Mouse (Mus musculus) CH12.LX (cell line): ENCODE results near the gene Mettl23. TPM values are rescaled to one million over a fixed set of nuclear protein-coding genes. Genes with fewer than 3 reads are reported as not detected.
"Not testable (repeated sequence)": the region's sequence is repeated elsewhere in the genome, so short reads cannot be mapped to it uniquely, and the experiment has no call there.

Experiments used
- DNase-seq: peaks from one replicate; pipeline ENCODE4 v3.0.0-alpha.2; 2013; ENCODE audit errors: extremely low read depth
- H3K27ac ChIP-seq: 2 replicates; pipeline ENCODE4 v1.5.1; 2012; ENCODE audit warnings: low read depth, mild to moderate bottlenecking, control low read depth, moderate library complexity; ENCODE audit not compliant: insufficient read depth
- H3K27me3 ChIP-seq: replicated peaks from 2 replicates; pipeline ENCODE3; 2012; ENCODE audit warnings: inconsistent platforms
- H3K36me3 ChIP-seq, 2 experiments: replicated peaks in 1 of 2; 2 replicates each; pipeline versions ENCODE3 to v1.6.1; 2012; ENCODE audit warnings: inconsistent platforms in 1 of 2, low read length in 1 of 2, mild to moderate bottlenecking in 1 of 2, mixed read lengths in 1 of 2, moderate library complexity in 1 of 2; ENCODE audit not compliant: control insufficient read depth in 1 of 2, insufficient read depth in 1 of 2
- H3K4me1 ChIP-seq, 2 experiments: 2 replicates each; pipeline ENCODE4 v1.6.1; 2012; ENCODE audit warnings: inconsistent platforms in 1 of 2, moderate library complexity in 1 of 2; ENCODE audit not compliant: insufficient read depth in 2 of 2, control insufficient read depth in 1 of 2
- H3K4me2 ChIP-seq: 2 replicates; pipeline ENCODE4 v1.6.1; 2012; ENCODE audit warnings: low read depth, mild to moderate bottlenecking, control low read depth; ENCODE audit not compliant: poor library complexity, insufficient read depth, severe bottlenecking
- H3K4me3 ChIP-seq, 3 experiments: fragments of 150-350 bp in 1 of 3; sonication (generic) in 1 of 3; replicated peaks in 1 of 3; 2 replicates each; pipeline versions ENCODE3 to v1.5.1; 2011 to 2012; ENCODE audit warnings: low read depth in 2 of 3, low read length in 2 of 3, mild to moderate bottlenecking in 2 of 3, moderate library complexity in 2 of 3, control low read depth in 1 of 3, improper control_type of control experiment in 1 of 3, inconsistent platforms in 1 of 3, mixed read lengths in 1 of 3; ENCODE audit not compliant: poor library complexity in 1 of 3
- H3K79me2 ChIP-seq: replicated peaks from 2 replicates; pipeline ENCODE4 v1.6.1; 2012; ENCODE audit warnings: mild to moderate bottlenecking, moderate library complexity; ENCODE audit not compliant: control insufficient read depth, poor library complexity, insufficient read depth, severe bottlenecking; ENCODE audit errors: extremely low read depth
- H3K9ac ChIP-seq: 2 replicates; pipeline ENCODE4 v1.6.1; 2012; ENCODE audit warnings: low read depth, mild to moderate bottlenecking, control low read depth, moderate library complexity; ENCODE audit not compliant: insufficient read depth
- H3K9me3 ChIP-seq: replicated peaks from 2 replicates; pipeline ENCODE3; 2012; ENCODE audit warnings: low read length, inconsistent platforms, mixed read lengths
- CHD2 ChIP-seq: IDR thresholded peaks from 2 replicates; pipeline ENCODE4 v1.6.1; 2011; ENCODE audit warnings: low read length, improper control_type of control experiment
- CTCF ChIP-seq, 2 experiments: IDR thresholded peaks in 1 of 2; conservative IDR thresholded peaks in 1 of 2; 2 replicates each; pipeline ENCODE4 v1.5.1; 2011 to 2012; ENCODE audit warnings: low read depth in 2 of 2, low read length in 2 of 2, improper control_type of control experiment in 1 of 2, inconsistent platforms in 1 of 2, mild to moderate bottlenecking in 1 of 2, moderate library complexity in 1 of 2
- E2F4 ChIP-seq: IDR thresholded peaks from 2 replicates; pipeline ENCODE4 v1.6.1; 2011; ENCODE audit warnings: low read depth, low read length, improper control_type of control experiment; ENCODE audit not compliant: insufficient replicate concordance
- ELF1 ChIP-seq: IDR thresholded peaks from 2 replicates; pipeline ENCODE4 v1.6.1; 2014; ENCODE audit warnings: low read depth, mild to moderate bottlenecking, inconsistent platforms, low read length, improper control_type of control experiment
- ETS1 ChIP-seq: conservative IDR thresholded peaks from 2 replicates; pipeline ENCODE4 v1.6.1; 2012; ENCODE audit warnings: low read depth, mild to moderate bottlenecking, inconsistent platforms, low read length, improper control_type of control experiment, moderate library complexity
- GABPA ChIP-seq: IDR thresholded peaks from 2 replicates; pipeline ENCODE4 v1.6.1; 2012; ENCODE audit warnings: low read depth, low read length, improper control_type of control experiment, inconsistent platforms; ENCODE audit not compliant: insufficient replicate concordance
- JUN ChIP-seq: IDR thresholded peaks from 2 replicates; pipeline ENCODE4 v1.6.1; 2011; ENCODE audit warnings: low read depth, mild to moderate bottlenecking, low read length, improper control_type of control experiment, moderate library complexity; ENCODE audit not compliant: insufficient read depth
- JUND ChIP-seq: conservative IDR thresholded peaks from 2 replicates; pipeline ENCODE4 v1.6.1; 2011; ENCODE audit warnings: low read depth, low read length, improper control_type of control experiment
- KAT2A ChIP-seq: IDR thresholded peaks from 2 replicates; pipeline ENCODE4 v1.6.1; 2012; ENCODE audit warnings: low read length, improper control_type of control experiment, inconsistent platforms; ENCODE audit not compliant: insufficient replicate concordance
- MAFK ChIP-seq: IDR thresholded peaks from 2 replicates; pipeline ENCODE4 v1.6.1; 2011; ENCODE audit warnings: low read length, improper control_type of control experiment; ENCODE audit not compliant: insufficient replicate concordance
- MAZ ChIP-seq: IDR thresholded peaks from 2 replicates; pipeline ENCODE4 v1.6.1; 2012; ENCODE audit warnings: low read depth, mild to moderate bottlenecking, inconsistent platforms, low read length, improper control_type of control experiment, moderate library complexity
- MXI1 ChIP-seq: IDR thresholded peaks from 2 replicates; pipeline ENCODE4 v1.6.1; 2011; ENCODE audit warnings: mild to moderate bottlenecking, low read depth, low read length, improper control_type of control experiment
- MYC ChIP-seq: IDR thresholded peaks from 2 replicates; pipeline ENCODE4 v1.6.1; 2011; ENCODE audit warnings: low read depth, mild to moderate bottlenecking, improper control_type of control experiment, low read length
- NELFE ChIP-seq: IDR thresholded peaks from 2 replicates; pipeline ENCODE4 v1.6.1; 2011; ENCODE audit warnings: low read depth, low read length, improper control_type of control experiment
- NRF1 ChIP-seq: IDR thresholded peaks from 2 replicates; pipeline ENCODE4 v1.6.1; 2014; ENCODE audit warnings: low read depth, mild to moderate bottlenecking, inconsistent platforms, low read length, improper control_type of control experiment, moderate library complexity
- PAX5 ChIP-seq: IDR thresholded peaks from 2 replicates; pipeline ENCODE4 v1.6.1; 2012; ENCODE audit warnings: low read length, inconsistent platforms, mixed read lengths
- POLR2A ChIP-seq: IDR thresholded peaks from 2 replicates; pipeline ENCODE4 v1.6.1; 2011; ENCODE audit warnings: low read depth, mild to moderate bottlenecking, improper control_type of control experiment, low read length
- RCOR1 ChIP-seq: conservative IDR thresholded peaks from 2 replicates; pipeline ENCODE4 v1.6.1; 2012; ENCODE audit warnings: low read depth, mild to moderate bottlenecking, inconsistent platforms, low read length, improper control_type of control experiment
- SIN3A ChIP-seq: IDR thresholded peaks from 2 replicates; pipeline ENCODE4 v1.6.1; 2012; ENCODE audit warnings: low read length, improper control_type of control experiment, inconsistent platforms
- SMC3 ChIP-seq: IDR thresholded peaks from 2 replicates; pipeline ENCODE4 v1.6.1; 2011; ENCODE audit warnings: low read depth, low read length, improper control_type of control experiment
- TBP ChIP-seq: conservative IDR thresholded peaks from 2 replicates; pipeline ENCODE4 v1.6.1; 2011; ENCODE audit warnings: low read depth, low read length, improper control_type of control experiment
- TCF12 ChIP-seq: IDR thresholded peaks from 2 replicates; pipeline ENCODE4 v1.6.1; 2014; ENCODE audit warnings: low read depth, mild to moderate bottlenecking, inconsistent platforms, low read length, improper control_type of control experiment
- UBTF ChIP-seq: IDR thresholded peaks from 2 replicates; pipeline ENCODE4 v1.6.1; 2012; ENCODE audit warnings: low read depth, mild to moderate bottlenecking, inconsistent platforms, low read length, improper control_type of control experiment, moderate library complexity
- USF1 ChIP-seq: IDR thresholded peaks from 2 replicates; pipeline ENCODE4 v1.6.1; 2014; ENCODE audit warnings: low read depth, mild to moderate bottlenecking, inconsistent platforms, low read length, improper control_type of control experiment
- USF2 ChIP-seq: conservative IDR thresholded peaks from 2 replicates; pipeline ENCODE4 v1.6.1; 2011; ENCODE audit warnings: low read depth, low read length, improper control_type of control experiment
- ZC3H11A ChIP-seq: IDR thresholded peaks from 2 replicates; pipeline ENCODE4 v1.6.1; 2012; ENCODE audit warnings: low read depth, mild to moderate bottlenecking, inconsistent platforms, low read length, improper control_type of control experiment
- ZKSCAN1 ChIP-seq: IDR thresholded peaks from 2 replicates; pipeline ENCODE4 v1.6.1; 2012; ENCODE audit warnings: low read depth, inconsistent platforms, low read length, improper control_type of control experiment, borderline replicate concordance
- dilution Hi-C: fragments of 300-500 bp; cut with MboI; formaldehyde crosslinking; loops from 2 replicates; pipeline ENCODE4 v1.14.3; 2020; ENCODE audit warnings: low sequenced_read_pairs; ENCODE audit not compliant: extremely low pct_unique_long_range_greater_than_20kb, extremely low pct_ligation_motif_present
- in situ Hi-C: fragments of 300-500 bp; cut with MboI; formaldehyde crosslinking; loops from 3 replicates; pipeline ENCODE4 v1.14.3; 2019; ENCODE audit warnings: low sequenced_read_pairs, low pct_ligation_motif_present, low pct_unique_long_range_greater_than_20kb, mixed read lengths
- polyA plus RNA-seq: library from polyadenylated mRNA; unstranded; fragments of >175 nt; gene quantifications from 2 replicates; pipeline ENCODE4 v1.2.1, GENCODE M21; 2012; ENCODE audit warnings: low read depth; ENCODE audit not compliant: insufficient read length
- total RNA-seq, 2 experiments: library from RNA; depleted of rRNA; stranded (reverse); fragments of 300-350 nt in 1 of 2; fragments of >200 nt in 1 of 2; gene quantifications; 2 replicates each; pipeline ENCODE4 v1.2.3; 2012 to 2014

Mettl23 gene
- total and polyA plus RNA-seq, 3 experiments: 44.5 to 64.9 (median 63.7) TPM

DNA sequence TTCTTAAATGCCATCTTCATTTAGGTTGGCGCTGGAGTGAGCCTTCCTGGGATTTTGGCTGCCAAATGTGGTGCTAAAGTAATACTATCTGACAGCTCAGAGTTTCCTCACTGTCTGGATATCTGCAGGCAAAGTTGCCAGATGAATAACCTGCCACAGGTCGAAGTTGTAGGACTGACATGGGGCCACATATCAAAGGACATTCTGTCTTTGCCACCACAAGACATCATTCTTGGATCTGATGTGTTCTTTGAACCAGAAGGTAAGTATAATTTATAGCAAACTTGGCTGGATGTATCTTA, 5.8 kb downstream of the Mettl23 start:
- DNase-seq, H3K27me3 ChIP-seq, H3K9me3 ChIP-seq, H3K4me2 ChIP-seq, H3K4me3 ChIP-seq, dilution Hi-C loops, H3K27ac ChIP-seq, H3K9ac ChIP-seq, in situ Hi-C loops: not testable (repeated sequence)
- Histone ChIP-seq H3K79me2 (peaks cover 69% of the 10 kb centered on the region), H3K4me1 (peaks cover 5 to 56% of the 10 kb centered on the region in 2 experiments; a peak in 3 of 4 replicates), H3K36me3 (peaks cover 29 to 56% of the 10 kb centered on the region in 2 experiments)

GRCm38 (mm10) chr11:116849587-116849986, 6.5 kb downstream of the Mettl23 start:
- Histone ChIP-seq H3K4me3 (no peak overlapping the region), H3K9ac (peak overlapping the region; percentile 18; the same call in 1 of the 2 replicates)

DNA sequence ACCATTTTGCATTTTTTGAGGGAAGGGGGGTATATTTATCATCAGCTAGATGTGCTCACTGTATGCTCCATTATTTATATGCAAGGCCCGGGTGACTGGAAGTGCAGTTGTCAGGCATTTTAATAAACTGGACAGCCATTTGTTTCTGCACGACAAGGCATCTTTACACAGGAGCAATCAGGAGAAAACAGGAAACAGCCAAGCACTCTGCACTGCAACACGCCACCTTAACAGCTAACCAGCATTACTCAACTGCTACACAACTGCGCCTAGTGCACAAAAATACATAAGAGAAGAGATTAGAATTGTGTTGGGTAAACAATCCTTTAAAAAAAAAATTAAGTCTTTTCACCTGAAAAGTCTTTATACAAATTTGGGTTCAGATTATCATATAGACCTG, 7.0 kb downstream of the Mettl23 start:
- TF ChIP-seq SMC3 (no peak), CHD2 (no peak), SIN3A (no peak), USF1 (no peak), MAZ (no peak), ETS1 (no peak), TBP (no peak), JUN (no peak), MAFK (no peak), NELFE (no peak), GABPA (no peak), JUND (no peak), UBTF (no peak), NRF1 (no peak), ZC3H11A (no peak), MYC (no peak), CTCF (conservative IDR thresholded peaks at IDR 0.05 in 1 of 2, IDR thresholded peaks at IDR 0.05 in 1 of 2; ENCODE audit: low read depth in 2 of 2, low read length in 2 of 2) (no peak), KAT2A (no peak), E2F4 (no peak), MXI1 (no peak)
- Histone ChIP-seq H3K79me2 (peaks cover 63% of the 10 kb centered on the region), H3K27me3 (no peaks in the 10 kb centered on the region), H3K36me3 (peaks cover 29 to 56% of the 10 kb centered on the region in 2 experiments), H3K4me3 (peak overlapping the region; percentile 30 to 95 (median 88)), H3K4me2 (peak overlapping the region; percentile 86), H3K9ac (peak overlapping the region; percentile 92; the same call in 1 of the 2 replicates), H3K4me1 (peaks cover 5 to 60% of the 10 kb centered on the region in 2 experiments; a peak in 3 of 4 replicates), H3K9me3 (no peaks in the 10 kb centered on the region), H3K27ac (no peak overlapping the region)
- dilution Hi-C loops (no loop called here), in situ Hi-C loops (no loop called here)
- peak; percentile 27 for DNase-seq

More at GRCm38 (mm10) chr11:116849587-116849986, 6.5 kb downstream of the Mettl23 start:
- in situ Hi-C loops: no loop called here
- dilution Hi-C loops: no loop called here
- peaks cover 5 to 59% of the 10 kb centered on the region in 2 experiments; a peak in 3 of 4 replicates for H3K4me1 ChIP-seq
- H3K36me3 ChIP-seq: peaks cover 29 to 56% of the 10 kb centered on the region in 2 experiments
- no peak overlapping the region for H3K27ac ChIP-seq
- no peaks in the 10 kb centered on the region for H3K9me3 ChIP-seq
- no peaks in the 10 kb centered on the region for H3K27me3 ChIP-seq
- H3K79me2 ChIP-seq: peaks cover 65% of the 10 kb centered on the region
- no peak overlapping the region for H3K4me2 ChIP-seq
- TF ChIP-seq USF2: no peak
- no peak for TF ChIP-seq TCF12
- TF ChIP-seq PAX5: no peak
- TF ChIP-seq ETS1: no peak
- no peak for TF ChIP-seq E2F4
- no peak for TF ChIP-seq TBP
- no peak for TF ChIP-seq ELF1
- no peak for TF ChIP-seq MXI1
- no peak for TF ChIP-seq MAFK
- TF ChIP-seq USF1: no peak
- no peak for TF ChIP-seq RCOR1
- no peak for TF ChIP-seq POLR2A
- TF ChIP-seq ZKSCAN1: no peak
- TF ChIP-seq UBTF: no peak
- no peak for DNase-seq
